Mouse (Mus musculus): ENCODE data around the gene Gm12169.
"Not testable (repeated sequence)": the region's sequence is repeated elsewhere in the genome, so short reads cannot be mapped to it uniquely, and the experiment has no call there.

Gm12169 gene

GRCm38 (mm10) chr11:46523912-46524311 is at the start of gene Gm12169:
Gm12169 (plus strand) TSS chr11:46524212.
- DNase-seq (ENCODE audit: low spot score in 2 of 2): no peak

DNA sequence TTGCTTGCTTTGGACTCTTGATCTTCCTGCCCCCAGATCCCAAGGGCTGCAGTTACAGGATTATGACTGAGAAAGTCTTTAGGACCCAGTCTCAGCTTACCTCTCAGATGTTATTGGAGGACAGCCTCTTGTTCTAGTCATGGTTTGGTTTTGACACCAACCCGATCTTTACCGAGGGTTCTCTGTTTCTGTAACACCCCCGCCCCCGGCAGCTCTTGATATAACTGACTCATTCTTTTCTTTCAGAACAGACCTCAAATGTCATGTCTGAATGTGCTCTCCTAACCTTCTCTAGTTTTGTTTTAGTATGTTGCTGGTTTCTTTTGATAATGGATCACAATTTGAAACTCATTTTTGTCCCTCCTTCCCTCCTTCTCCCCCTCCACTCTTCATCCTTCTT is 49.8 kb upstream of the Gm12169 start:
- no peak for DNase-seq (ENCODE audit: low spot score in 2 of 2)

GRCm38 (mm10) chr11:46479311-46479710 is 44.7 kb upstream of the Gm12169 start:
- no peak for DNase-seq (ENCODE audit: low spot score in 2 of 2)

DNA sequence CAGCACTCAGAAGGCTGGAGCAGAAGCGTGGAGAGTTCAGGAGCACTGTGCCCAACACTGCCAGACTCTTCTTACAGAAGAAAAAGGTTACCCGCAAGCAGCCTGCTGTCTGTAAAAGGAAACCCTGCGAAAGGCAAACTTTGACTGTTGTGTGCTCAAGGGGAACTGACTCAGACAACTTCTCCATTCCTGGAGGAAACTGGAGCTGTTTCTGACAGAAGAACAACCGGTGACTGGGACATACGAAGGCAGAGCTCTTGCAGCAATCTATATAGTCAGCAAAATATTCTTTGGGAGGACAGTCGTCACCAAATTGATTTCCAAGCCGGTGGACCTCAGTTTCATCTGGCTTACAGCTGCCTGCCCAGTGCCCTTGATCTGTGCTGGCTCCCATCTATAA is 43.5 kb upstream of the Gm12169 start:
- DNase-seq (ENCODE audit: low spot score in 2 of 2): no peak

- DNase-seq (ENCODE audit: low spot score in 2 of 2): no peak
Observed at GRCm38 (mm10) chr11:46488231-46488630, 35.8 kb upstream of the Gm12169 start.

GRCm38 (mm10) chr11:46488650-46489049 is 35.4 kb upstream of the Gm12169 start:
- DNase-seq (ENCODE audit: low spot score in 2 of 2): no peak

- DNase-seq (ENCODE audit: low spot score in 2 of 2): no peak
Observed at GRCm38 (mm10) chr11:46507146-46507545, 16.9 kb upstream of the Gm12169 start.

DNA sequence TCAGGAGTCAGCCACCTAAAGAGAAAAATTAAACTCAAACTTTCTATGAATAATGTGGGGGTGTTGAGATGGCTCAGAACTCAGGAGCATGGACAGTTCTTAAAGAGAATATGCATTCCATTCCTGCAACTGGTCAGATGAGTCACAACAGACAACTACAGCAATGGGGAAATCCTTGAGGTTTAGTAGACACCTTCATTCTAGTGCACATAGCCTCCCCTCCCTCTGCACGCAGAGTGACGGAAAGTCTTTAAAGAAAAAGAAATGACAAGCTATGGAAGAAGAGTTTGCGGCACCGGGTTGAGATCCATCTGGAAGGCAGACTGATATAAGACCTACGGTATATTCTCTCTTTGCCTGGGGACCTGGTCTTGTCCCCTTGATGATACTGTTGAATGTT is 14.1 kb upstream of the Gm12169 start:
- DNase-seq (ENCODE audit: low spot score in 2 of 2): no peak

DNA sequence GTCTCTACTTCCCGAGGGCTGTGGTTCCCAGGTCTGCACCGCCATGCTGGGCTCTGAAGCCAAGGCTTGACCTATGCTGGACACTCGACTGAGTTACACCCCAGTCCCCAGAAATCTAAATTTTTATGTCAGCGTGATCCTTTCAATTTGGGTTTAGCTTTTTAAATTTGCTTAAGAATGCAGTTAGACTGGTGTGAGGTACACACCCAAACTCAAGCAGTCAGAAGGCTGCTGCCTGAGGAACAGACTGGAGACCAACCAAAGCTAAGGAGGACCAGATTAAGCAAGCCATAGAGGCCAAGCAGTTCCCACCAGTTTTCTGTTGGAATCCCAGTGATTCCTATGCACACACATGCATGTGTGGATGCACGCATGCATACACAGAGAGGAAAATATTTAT is 2.7 kb upstream of the Gm12169 start:
- not testable (repeated sequence) for DNase-seq (ENCODE audit: low spot score in 2 of 2)

GRCm38 (mm10) chr11:46522719-46523118 is 1.3 kb upstream of the Gm12169 start:
- DNase-seq (ENCODE audit: low spot score in 2 of 2): no peak

DNA sequence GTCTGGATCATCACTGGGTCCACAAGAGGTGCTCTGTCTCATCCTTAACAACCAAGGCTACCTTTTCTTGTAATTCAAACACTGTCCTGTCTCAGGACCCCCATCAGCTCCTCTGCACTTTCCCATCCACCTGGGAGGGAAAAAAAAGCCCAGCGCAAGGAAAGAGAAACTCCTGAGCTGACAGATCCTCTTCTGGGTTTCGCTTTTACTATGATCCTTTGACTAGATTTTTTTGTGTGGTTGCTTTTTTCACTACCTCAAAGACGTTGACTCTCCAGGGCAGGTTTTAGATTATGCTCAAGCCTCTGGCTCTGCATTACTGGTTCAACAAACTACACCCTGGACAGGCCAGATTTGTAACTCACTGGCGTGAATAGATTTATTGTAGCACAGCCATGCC is 6.1 kb downstream of the Gm12169 start:
- DNase-seq (ENCODE audit: low spot score in 2 of 2): no peak

DNA sequence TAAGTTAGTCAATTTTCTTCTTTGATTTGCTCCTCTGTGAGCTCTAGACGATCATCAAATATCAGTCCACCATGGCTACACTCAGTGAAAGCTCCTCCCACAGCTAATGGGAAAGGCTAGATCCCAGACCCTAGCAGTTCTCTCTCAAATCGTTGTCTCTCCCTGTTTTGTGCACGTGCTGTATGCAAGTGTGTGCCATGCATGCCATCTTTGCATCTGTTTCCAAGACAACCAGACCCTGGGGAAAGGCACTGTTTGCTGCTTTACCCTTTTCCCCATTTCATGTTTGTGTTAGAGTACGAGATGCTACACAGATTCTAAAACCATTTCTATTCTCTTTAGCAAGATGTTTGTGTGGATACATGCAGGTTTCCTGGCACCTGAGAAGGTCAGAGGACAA is 13.0 kb downstream of the Gm12169 start:
- no peak for DNase-seq (ENCODE audit: low spot score in 2 of 2)

DNA sequence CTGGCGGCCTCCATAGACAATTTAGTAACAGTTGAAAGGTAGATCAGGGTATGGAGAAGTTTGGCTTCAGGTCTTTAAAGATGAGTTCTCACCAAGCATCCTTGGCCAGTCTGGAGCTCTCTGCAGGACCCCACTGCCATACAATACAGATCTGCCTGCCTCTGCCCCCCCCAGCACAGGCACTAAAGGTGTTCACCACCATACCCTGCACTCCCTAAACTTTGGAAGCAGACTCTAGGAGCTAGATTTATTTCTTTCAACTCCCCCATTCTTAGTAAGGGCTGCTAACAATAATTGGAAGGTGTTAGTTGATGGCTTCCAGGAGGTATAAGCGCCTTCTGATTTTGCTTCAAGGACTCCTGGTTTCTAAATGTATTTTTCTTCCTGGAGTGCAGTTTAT is 19.5 kb downstream of the Gm12169 start:
- no peak for DNase-seq (ENCODE audit: low spot score in 2 of 2)

DNA sequence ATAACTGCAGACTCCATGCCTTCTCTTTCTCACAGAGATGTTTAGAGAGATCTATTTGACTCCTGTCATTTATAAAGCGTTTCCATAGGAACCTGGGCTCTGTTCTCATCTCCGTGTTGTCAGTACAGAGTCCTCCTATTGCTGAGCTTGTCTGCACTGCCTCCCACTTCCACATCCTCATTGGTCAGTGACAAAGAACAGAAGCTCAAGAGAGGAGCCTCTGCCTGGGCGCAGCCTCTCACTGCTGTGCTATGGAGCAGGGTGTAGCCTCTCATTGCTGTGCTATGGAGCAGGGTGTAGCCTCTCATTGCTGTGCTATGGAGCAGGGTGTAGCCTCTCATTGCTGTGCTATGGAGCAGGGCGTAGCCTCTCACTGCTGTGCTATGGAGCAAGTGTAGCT is 25.7 kb downstream of the Gm12169 start:
- DNase-seq (ENCODE audit: low spot score in 2 of 2): no peak

DNA sequence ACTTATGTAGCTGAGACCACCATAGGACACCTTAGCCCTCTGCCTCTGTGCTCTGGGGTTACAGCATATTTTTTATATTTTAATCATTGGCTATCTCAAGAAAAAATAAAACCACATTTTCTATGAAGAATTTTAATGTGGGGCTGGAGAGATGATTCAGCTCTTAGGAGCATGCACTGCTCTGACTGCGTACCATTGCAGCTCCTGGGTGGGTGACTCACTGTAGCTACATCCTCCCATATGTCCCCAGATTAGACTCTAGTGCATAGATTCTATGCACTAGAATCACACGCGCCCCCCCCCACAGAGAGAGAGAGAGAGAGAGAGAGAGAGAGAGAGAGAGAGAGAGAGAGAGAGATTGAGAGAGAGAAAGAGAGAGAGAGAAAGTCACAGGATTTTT is 28.7 kb downstream of the Gm12169 start:
- no peak for DNase-seq (ENCODE audit: low spot score in 2 of 2)

DNA sequence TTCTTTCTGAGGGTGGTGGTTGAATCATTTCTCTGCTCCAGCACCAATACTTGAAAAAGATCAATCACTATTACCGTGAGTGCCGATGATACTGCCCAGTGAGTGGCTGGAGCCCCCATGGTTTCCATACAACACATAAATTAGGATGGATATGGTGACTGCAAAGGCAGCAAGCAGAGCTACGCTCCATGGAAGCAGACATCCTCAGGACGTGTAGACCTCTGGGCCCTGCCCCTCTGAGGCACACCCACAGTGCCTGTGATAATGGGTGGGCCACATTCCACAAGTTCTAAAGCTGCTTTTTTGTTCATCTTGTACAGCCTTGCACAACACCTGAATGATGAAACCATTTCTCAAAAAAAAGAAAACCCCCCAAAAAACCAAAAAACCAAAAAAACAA is 37.1 kb downstream of the Gm12169 start:
- no peak for DNase-seq (ENCODE audit: low spot score in 2 of 2)

DNA sequence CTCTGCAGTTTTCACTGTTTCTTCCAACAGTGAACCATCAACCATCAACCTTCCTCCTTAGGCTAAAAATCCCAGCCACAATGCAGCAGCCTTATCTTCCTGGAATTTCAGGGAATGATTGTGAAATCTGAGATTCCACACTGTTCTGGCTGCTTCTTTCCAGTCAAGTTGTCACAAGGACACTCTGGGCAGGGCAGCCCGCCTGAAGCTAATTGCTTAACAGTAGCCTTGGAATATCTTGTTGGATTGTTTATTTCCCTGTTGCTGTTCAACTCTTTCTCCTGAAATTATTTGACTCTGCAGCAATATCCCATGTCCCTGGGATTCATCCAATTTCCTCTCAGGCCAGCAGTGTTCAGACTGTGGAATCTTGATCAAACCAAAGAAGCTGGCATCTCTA is 40.7 kb downstream of the Gm12169 start:
- DNase-seq (ENCODE audit: low spot score in 2 of 2): no peak

- no peak for DNase-seq (ENCODE audit: low spot score in 2 of 2)
Observed at GRCm38 (mm10) chr11:46565967-46566366, 42.0 kb downstream of the Gm12169 start.

- DNase-seq (ENCODE audit: low spot score in 2 of 2): no peak
Observed at GRCm38 (mm10) chr11:46569107-46569506, 45.1 kb downstream of the Gm12169 start.

GRCm38 (mm10) chr11:46571327-46571726 is 47.3 kb downstream of the Gm12169 start, which contains the start of gene BC053393:
BC053393 (plus strand) TSS chr11:46571536.
- DNase-seq (ENCODE audit: low spot score in 2 of 2): no peak

DNA sequence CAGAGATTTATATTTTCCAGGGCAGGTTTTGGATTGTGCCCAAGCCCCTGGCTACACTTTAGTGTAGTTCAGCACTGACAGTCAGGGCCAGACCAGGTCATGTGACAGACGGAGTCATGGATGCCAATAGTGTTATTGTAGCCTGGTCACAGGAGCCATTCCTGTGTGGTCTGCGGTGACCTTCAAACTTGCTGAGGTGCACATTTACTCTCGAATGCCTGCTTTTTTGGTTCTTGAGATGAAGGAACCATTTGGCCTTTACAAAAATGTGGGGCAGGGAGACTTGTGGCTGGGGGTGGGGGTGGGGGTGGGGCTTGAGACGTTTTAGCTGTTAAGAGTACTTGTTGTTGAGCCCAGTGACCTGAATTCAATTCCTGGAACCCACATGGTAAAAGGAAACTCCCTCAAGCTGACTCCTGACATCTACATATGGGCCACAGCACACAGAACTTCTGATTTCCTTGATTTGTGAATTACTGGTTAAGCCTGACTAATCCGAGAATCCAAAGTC is 54.8 kb downstream of the Gm12169 start:
- no peak for DNase-seq (ENCODE audit: low spot score in 2 of 2)

GRCm38 (mm10) chr11:46580428-46580827 is 56.4 kb downstream of the Gm12169 start:
- DNase-seq (ENCODE audit: low spot score in 2 of 2): no peak

GRCm38 (mm10) chr11:46582741-46583140 is 58.7 kb downstream of the Gm12169 start:
- no peak for DNase-seq (ENCODE audit: low spot score in 2 of 2)
